Mouse (Mus musculus): ENCODE data around the gene Serpinb1a. TPM values are rescaled to one million over a fixed set of nuclear protein-coding genes. Genes with fewer than 3 reads are reported as not detected.

Serpinb1a gene
- polyA plus RNA-seq, 1 experiment from 2014 or later: 33.2 TPM

GRCm38 (mm10) chr13:32863456-32863855 lies 12.5 kb upstream of the Serpinb1a start:
- no peak overlapping the region for H3K9ac ChIP-seq (replicated peaks; ENCODE audit: low read depth)
- no peaks in the 10 kb centered on the region for H3K27me3 ChIP-seq (replicated peaks; ENCODE audit: insufficient read depth, low read length)
- no peak for DNase-seq (ENCODE audit: low spot score)
- H3K4me2 ChIP-seq (replicated peaks; ENCODE audit: low read depth, low read length): no peak overlapping the region
- ATAC-seq: no peak
- H3K9me3 ChIP-seq (ENCODE audit: low read length): no peaks in the 10 kb centered on the region
- no peak overlapping the region for H3K4me3 ChIP-seq (ENCODE audit: low read depth, low read length)
- H3K4me1 ChIP-seq (ENCODE audit: insufficient read depth, low read depth, low read length): no peaks in the 10 kb centered on the region
- H3K27ac ChIP-seq (ENCODE audit: low read length): no peak overlapping the region
- no peaks in the 10 kb centered on the region for H3K36me3 ChIP-seq (ENCODE audit: insufficient read depth, low read length)
- no peak for TF ChIP-seq EP300 (IDR thresholded peaks at IDR 0.05)
- no peak for TF ChIP-seq CTCF (IDR thresholded peaks at IDR 0.05)

GRCm38 (mm10) chr13:32860821-32861220 lies 9.8 kb upstream of the Serpinb1a start:
- no peak for ATAC-seq
- Histone ChIP-seq H3K36me3 (ENCODE audit: insufficient read depth, low read length) (no peaks in the 10 kb centered on the region), H3K4me2 (replicated peaks; ENCODE audit: low read depth, low read length) (no peak overlapping the region), H3K27ac (ENCODE audit: low read length) (no peak overlapping the region), H3K27me3 (replicated peaks; ENCODE audit: insufficient read depth, low read length) (no peaks in the 10 kb centered on the region), H3K4me3 (ENCODE audit: low read depth, low read length) (no peak overlapping the region), H3K9me3 (ENCODE audit: low read length) (no peaks in the 10 kb centered on the region), H3K4me1 (ENCODE audit: insufficient read depth, low read depth, low read length) (no peaks in the 10 kb centered on the region), H3K9ac (replicated peaks; ENCODE audit: low read depth) (no peak overlapping the region)
- no peak for DNase-seq (ENCODE audit: low spot score)
- no peak for TF ChIP-seq EP300 (IDR thresholded peaks at IDR 0.05)
- no peak for TF ChIP-seq CTCF (IDR thresholded peaks at IDR 0.05)
- WGBS: 56% methylated on average over 3 of the region's 3 CpGs

- TF ChIP-seq CTCF (IDR thresholded peaks at IDR 0.05): no peak
- TF ChIP-seq EP300 (IDR thresholded peaks at IDR 0.05): no peak
- DNase-seq (ENCODE audit: low spot score) (no peak), ATAC-seq (no peak)
- Histone ChIP-seq H3K4me1 (ENCODE audit: insufficient read depth, low read depth, low read length) (peaks cover 4% of the 10 kb centered on the region; the same call in 1 of the 2 replicates), H3K4me2 (replicated peaks; ENCODE audit: low read depth, low read length) (no peak overlapping the region), H3K27me3 (replicated peaks; ENCODE audit: insufficient read depth, low read length) (no peaks in the 10 kb centered on the region), H3K4me3 (ENCODE audit: low read depth, low read length) (no peak overlapping the region), H3K27ac (ENCODE audit: low read length) (no peak overlapping the region), H3K9me3 (ENCODE audit: low read length) (no peaks in the 10 kb centered on the region), H3K9ac (replicated peaks; ENCODE audit: low read depth) (no peak overlapping the region), H3K36me3 (ENCODE audit: insufficient read depth, low read length) (no peaks in the 10 kb centered on the region)
- 65% methylated on average over 2 of the region's 2 CpGs for WGBS
Measured at GRCm38 (mm10) chr13:32853073-32853472, 2.1 kb upstream of the Serpinb1a start.

GRCm38 (mm10) chr13:32852539-32852938 lies 1.6 kb upstream of the Serpinb1a start:
- Histone ChIP-seq H3K9me3 (ENCODE audit: low read length) (no peaks in the 10 kb centered on the region), H3K4me3 (ENCODE audit: low read depth, low read length) (no peak overlapping the region), H3K27ac (ENCODE audit: low read length) (no peak overlapping the region), H3K4me2 (replicated peaks; ENCODE audit: low read depth, low read length) (no peak overlapping the region), H3K4me1 (ENCODE audit: insufficient read depth, low read depth, low read length) (peaks cover 4% of the 10 kb centered on the region; the same call in 1 of the 2 replicates), H3K9ac (replicated peaks; ENCODE audit: low read depth) (no peak overlapping the region), H3K36me3 (ENCODE audit: insufficient read depth, low read length) (no peaks in the 10 kb centered on the region), H3K27me3 (replicated peaks; ENCODE audit: insufficient read depth, low read length) (no peaks in the 10 kb centered on the region)
- DNase-seq (ENCODE audit: low spot score) (no peak), ATAC-seq (no peak)
- WGBS: 89% methylated on average over 4 of the region's 4 CpGs
- TF ChIP-seq EP300 (IDR thresholded peaks at IDR 0.05) (no peak), CTCF (IDR thresholded peaks at IDR 0.05) (no peak)

GRCm38 (mm10) chr13:32851967-32852366 lies 982 bp upstream of the Serpinb1a start:
- H3K27me3 ChIP-seq (replicated peaks; ENCODE audit: insufficient read depth, low read length): no peaks in the 10 kb centered on the region
- no peak overlapping the region for H3K9ac ChIP-seq (replicated peaks; ENCODE audit: low read depth)
- ATAC-seq (peak; percentile 47; the same call in 1 of the 2 replicates), DNase-seq (ENCODE audit: low spot score) (peak; percentile 76)
- H3K4me3 ChIP-seq (ENCODE audit: low read depth, low read length): no peak overlapping the region
- WGBS: 9% methylated on average over 7 of the region's 7 CpGs
- H3K4me1 ChIP-seq (ENCODE audit: insufficient read depth, low read depth, low read length): peaks cover 4% of the 10 kb centered on the region; the same call in 1 of the 2 replicates
- H3K36me3 ChIP-seq (ENCODE audit: insufficient read depth, low read length): no peaks in the 10 kb centered on the region
- H3K9me3 ChIP-seq (ENCODE audit: low read length): no peaks in the 10 kb centered on the region
- H3K4me2 ChIP-seq (replicated peaks; ENCODE audit: low read depth, low read length): no peak overlapping the region
- TF ChIP-seq CTCF (IDR thresholded peaks at IDR 0.05): peak; percentile 84
- no peak for TF ChIP-seq EP300 (IDR thresholded peaks at IDR 0.05)
- H3K27ac ChIP-seq (ENCODE audit: low read length): no peak overlapping the region

- Histone ChIP-seq H3K27ac (ENCODE audit: low read length) (no peak overlapping the region), H3K9me3 (ENCODE audit: low read length) (no peaks in the 10 kb centered on the region), H3K9ac (replicated peaks; ENCODE audit: low read depth) (no peak overlapping the region), H3K4me2 (replicated peaks; ENCODE audit: low read depth, low read length) (no peak overlapping the region), H3K4me3 (ENCODE audit: low read depth, low read length) (no peak overlapping the region), H3K36me3 (ENCODE audit: insufficient read depth, low read length) (no peaks in the 10 kb centered on the region), H3K4me1 (ENCODE audit: insufficient read depth, low read depth, low read length) (peaks cover 4% of the 10 kb centered on the region; the same call in 1 of the 2 replicates), H3K27me3 (replicated peaks; ENCODE audit: insufficient read depth, low read length) (no peaks in the 10 kb centered on the region)
- 40% methylated on average over 1 of the region's 1 CpGs for WGBS
- DNase-seq (ENCODE audit: low spot score) (no peak), ATAC-seq (no peak)
- TF ChIP-seq CTCF (IDR thresholded peaks at IDR 0.05) (no peak), EP300 (IDR thresholded peaks at IDR 0.05) (no peak)
Measured at GRCm38 (mm10) chr13:32850156-32850555, 829 bp downstream of the Serpinb1a start.

All from lung, postnatal 0 days (tissue).